Mouse (Mus musculus) forebrain, embryonic 10.5 days (tissue): ENCODE data around the gene Wdsub1. TPM values are rescaled to one million over a fixed set of nuclear protein-coding genes. Genes with fewer than 3 reads are reported as not detected.
A peak's percentile ranks its signal among the peaks of the same experiment; 100 is the strongest.

ENCODE experiments used
- DNase-seq: peaks from one replicate; pipeline ENCODE4 v3.0.0-alpha.2; 2017; ENCODE audit warnings: low spot score; ENCODE audit errors: extremely low spot score
- H3K27ac ChIP-seq: fragments of 300-500 bp; sonication (generic); 2 replicates; pipeline ENCODE4 v1.5.1; 2016; ENCODE audit warnings: mild to moderate bottlenecking
- H3K27me3 ChIP-seq: fragments of 300-500 bp; sonication (generic); 2 replicates; pipeline ENCODE4 v1.6.1; 2016; ENCODE audit warnings: mild to moderate bottlenecking; ENCODE audit not compliant: poor library complexity, severe bottlenecking
- H3K36me3 ChIP-seq: fragments of 300-500 bp; sonication (generic); replicated peaks from 2 replicates; pipeline ENCODE4 v1.6.1; 2016; ENCODE audit warnings: mild to moderate bottlenecking, moderate library complexity
- H3K4me1 ChIP-seq: fragments of 300-500 bp; sonication (generic); 2 replicates; pipeline ENCODE4 v1.6.1; 2016
- H3K4me3 ChIP-seq: fragments of 300-500 bp; sonication (generic); 2 replicates; pipeline ENCODE4 v1.5.1; 2016; ENCODE audit warnings: mild to moderate bottlenecking, moderate library complexity
- H3K9me3 ChIP-seq: fragments of 300-500 bp; sonication (generic); 2 replicates; pipeline ENCODE4 v1.6.1; 2016; ENCODE audit warnings: mild to moderate bottlenecking, moderate library complexity
- WGBS: fragments of 180-500 bp; shearing (Covaris S2); methylation state at CpG from one replicate; pipeline ENCODE4 v1.1.7; 2016; 5-methylcytosine and 5-hydroxymethylcytosine counted together
- polyA plus RNA-seq: library from polyadenylated mRNA; unstranded; fragments of >200 nt; fragmentation: Nextera tagmentation; extraction: Ambion mirVana; gene quantifications from 2 replicates; pipeline ENCODE4 v1.2.1, GENCODE M21; 2016

Gene Wdsub1
- polyA plus RNA-seq = 21.2 and 23.9 TPM in 2 replicates

DNA sequence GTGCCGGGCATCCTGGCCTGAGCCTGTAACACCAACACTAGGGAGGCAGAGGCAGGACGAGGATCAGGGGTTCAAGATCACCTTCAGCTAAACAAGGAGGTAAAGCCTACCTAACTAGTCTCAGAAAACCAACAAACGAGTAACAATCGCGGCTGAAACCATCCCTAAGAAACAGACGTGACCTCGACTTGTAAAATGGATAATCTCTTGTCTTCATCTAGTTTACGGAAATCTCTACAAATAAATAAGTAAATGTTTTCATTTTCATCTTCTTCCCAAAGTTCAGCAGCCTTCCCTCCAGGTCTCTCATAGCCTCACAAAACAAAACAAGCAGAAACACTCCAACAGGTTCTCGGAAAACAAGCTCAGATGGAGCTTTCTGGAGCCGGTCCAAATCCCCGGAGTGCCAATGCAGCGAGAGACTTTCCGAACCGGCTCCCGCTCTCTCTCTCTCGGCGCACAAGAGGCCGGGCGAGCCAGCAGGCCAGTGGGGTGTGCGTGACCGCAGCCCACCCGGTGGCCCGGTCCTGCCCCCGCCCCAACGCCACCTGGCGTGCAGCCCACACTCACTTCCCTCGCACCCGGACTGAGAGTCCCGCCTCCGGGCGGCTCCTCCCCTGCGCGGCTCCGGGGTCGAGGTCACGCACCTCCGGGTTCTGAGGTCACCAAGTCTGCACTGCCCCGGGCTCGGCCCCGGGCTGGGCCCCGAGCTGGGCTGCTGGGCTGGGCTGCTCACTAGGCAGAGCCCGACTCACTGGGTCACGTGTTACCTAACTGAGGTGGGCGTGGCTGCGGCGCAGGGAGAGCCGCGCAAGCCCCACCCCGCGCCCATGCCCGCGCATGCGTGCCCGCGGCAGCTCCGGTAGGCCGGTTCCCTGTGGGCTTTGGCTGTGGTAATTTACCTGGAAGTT lies at the start of gene Wdsub1:
TSS of gene Wdsub1 (minus strand) at position 761 of the 911 bp plus-strand sequence.
- Histone ChIP-seq H3K4me3 (peak within 1 kb of the TSS; percentile 64), H3K27ac (peak within 1 kb of the TSS; percentile 91), H3K36me3 (peaks cover 13% of the 10 kb centered on the region), H3K9me3 (peaks cover 12% of the 10 kb centered on the region; the same call in 1 of the 2 replicates), H3K4me1 (peaks cover 19% of the 10 kb centered on the region), H3K27me3 (no peaks in the 10 kb centered on the region)
- 6% methylated on average over 57 of the region's 57 CpGs for WGBS
- peak; percentile 89 for DNase-seq

DNA sequence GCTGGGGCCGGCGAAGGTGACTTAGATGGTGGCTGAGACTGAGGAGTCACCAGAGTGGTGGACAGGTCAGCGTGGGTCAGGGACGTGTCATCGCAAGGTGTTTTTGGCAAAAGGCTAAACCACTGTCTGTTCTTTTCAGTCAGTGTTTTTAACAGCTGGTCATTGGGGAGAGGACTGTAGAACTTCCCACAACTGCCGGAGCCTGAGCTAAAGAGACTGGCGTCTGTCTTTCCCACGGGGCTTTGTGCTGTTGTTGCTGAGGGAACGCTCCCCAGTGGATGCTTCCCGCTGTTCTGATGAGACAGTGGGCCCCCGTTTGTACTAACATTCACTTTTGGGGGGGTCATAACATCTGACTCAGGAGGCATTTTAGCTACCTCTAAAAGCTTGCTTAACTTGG lies 31.2 kb upstream of the Wdsub1 start:
- H3K36me3 ChIP-seq = peaks cover 93% of the 10 kb centered on the region
- H3K27ac ChIP-seq = no peak overlapping the region

DNA sequence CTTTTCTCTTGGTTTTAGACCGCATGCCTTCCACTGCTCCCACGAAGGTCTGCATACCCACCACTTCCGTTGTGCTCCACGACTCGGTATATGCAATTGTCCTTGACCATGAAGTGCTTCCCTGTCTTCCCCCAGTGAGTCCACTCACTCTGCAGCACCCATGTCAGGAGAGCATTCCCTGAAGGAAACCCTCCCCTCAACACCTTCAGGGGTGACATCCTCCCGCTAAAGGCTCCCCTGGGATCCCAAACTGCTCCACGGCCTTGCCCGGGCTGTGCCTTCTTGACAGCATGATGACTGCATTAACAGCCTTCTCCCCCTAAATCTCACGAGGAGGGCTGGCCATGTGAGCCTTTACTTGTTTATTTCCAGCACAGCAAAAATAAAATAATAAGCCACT lies 25.7 kb upstream of the Wdsub1 start:
- WGBS = 95% methylated on average over 9 of the region's 9 CpGs
- DNase-seq = no peak
- H3K36me3 ChIP-seq = peaks cover 81% of the 10 kb centered on the region

More for the DNA sequence above, 31.2 kb upstream of the Wdsub1 start:
- no peak for DNase-seq
- no peaks in the 10 kb centered on the region for H3K9me3 ChIP-seq
- no peaks in the 10 kb centered on the region for H3K27me3 ChIP-seq
- H3K4me3 ChIP-seq = no peak overlapping the region
- no peaks in the 10 kb centered on the region for H3K4me1 ChIP-seq
- WGBS = 88% methylated on average over 11 of the region's 11 CpGs

DNA sequence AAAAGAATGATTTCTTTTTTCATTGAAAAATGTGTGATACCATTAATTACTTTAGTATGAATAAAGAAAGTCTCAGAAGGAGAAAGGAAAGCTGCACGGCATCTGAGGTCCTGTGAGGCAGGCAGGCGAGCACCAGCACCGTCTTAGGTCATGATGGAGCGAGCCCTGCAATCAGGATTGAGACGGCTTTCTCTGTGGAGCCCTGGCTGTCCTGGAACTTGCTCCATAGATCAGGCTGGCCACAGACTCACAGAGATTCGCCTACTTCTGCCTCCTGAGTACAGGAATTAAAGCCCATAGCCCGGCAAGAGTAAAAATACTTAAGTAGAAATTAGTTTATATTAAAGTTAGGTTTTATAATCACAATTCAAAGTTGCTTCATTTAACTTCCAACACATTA lies 21.6 kb upstream of the Wdsub1 start:
- WGBS = 93% methylated on average over 7 of the region's 7 CpGs
- no peaks in the 10 kb centered on the region for H3K9me3 ChIP-seq
- no peak overlapping the region for H3K4me3 ChIP-seq
- H3K27ac ChIP-seq = no peak overlapping the region
- H3K36me3 ChIP-seq = peaks cover 79% of the 10 kb centered on the region
- no peaks in the 10 kb centered on the region for H3K27me3 ChIP-seq
- no peak for DNase-seq
- no peaks in the 10 kb centered on the region for H3K4me1 ChIP-seq

More for the DNA sequence above, 25.7 kb upstream of the Wdsub1 start:
- no peaks in the 10 kb centered on the region for H3K27me3 ChIP-seq
- no peak overlapping the region for H3K27ac ChIP-seq
- no peaks in the 10 kb centered on the region for H3K9me3 ChIP-seq
- H3K4me1 ChIP-seq = no peaks in the 10 kb centered on the region
- H3K4me3 ChIP-seq = no peak overlapping the region

DNA sequence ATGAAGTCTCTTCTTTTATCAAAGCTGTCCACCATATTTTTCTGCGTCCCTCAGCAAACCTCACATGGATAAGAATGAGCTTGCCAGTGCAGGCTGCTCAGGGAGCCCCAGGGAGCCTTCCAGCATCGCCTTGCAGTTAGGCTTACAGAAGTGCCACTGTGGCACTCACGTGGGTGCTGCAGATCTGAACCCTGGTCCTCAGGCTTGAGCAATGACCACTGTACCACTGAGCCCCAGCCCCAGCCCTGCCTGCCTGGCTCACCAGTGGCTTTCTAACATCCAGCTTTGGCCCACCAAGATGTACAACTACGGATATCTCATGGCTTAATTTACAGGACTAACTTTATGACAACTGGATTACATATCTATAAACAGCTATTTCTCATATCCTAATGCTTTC lies 16.3 kb upstream of the Wdsub1 start:
- H3K9me3 ChIP-seq = no peaks in the 10 kb centered on the region
- H3K27ac ChIP-seq = no peak overlapping the region
- DNase-seq = no peak
- no peaks in the 10 kb centered on the region for H3K4me1 ChIP-seq
- H3K27me3 ChIP-seq = no peaks in the 10 kb centered on the region
- WGBS = 82% methylated on average over 4 of the region's 4 CpGs
- no peak overlapping the region for H3K4me3 ChIP-seq
- H3K36me3 ChIP-seq = peaks cover 72% of the 10 kb centered on the region

DNA sequence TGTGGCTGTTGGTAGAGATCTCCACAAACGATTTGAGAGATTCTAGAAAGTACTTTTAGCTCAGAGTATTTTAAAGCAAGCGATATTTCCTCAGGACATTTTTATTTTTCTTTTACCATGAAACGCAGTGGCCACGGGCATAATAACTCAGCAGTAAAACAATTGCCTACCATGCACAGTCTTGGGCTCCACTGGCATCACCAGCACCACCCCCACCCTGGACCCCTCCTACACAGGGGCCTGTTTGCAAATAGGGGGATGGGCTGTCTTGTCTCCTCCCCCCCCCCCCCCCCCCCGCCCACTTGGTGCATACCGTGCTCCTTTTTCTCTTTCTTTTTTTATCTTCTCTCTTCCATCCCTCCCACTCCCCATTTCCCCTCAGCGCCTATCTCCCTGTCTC lies 15.7 kb upstream of the Wdsub1 start:
- no peak for DNase-seq
- H3K36me3 ChIP-seq = peaks cover 71% of the 10 kb centered on the region
- WGBS = 84% methylated on average over 6 of the region's 7 CpGs

DNA sequence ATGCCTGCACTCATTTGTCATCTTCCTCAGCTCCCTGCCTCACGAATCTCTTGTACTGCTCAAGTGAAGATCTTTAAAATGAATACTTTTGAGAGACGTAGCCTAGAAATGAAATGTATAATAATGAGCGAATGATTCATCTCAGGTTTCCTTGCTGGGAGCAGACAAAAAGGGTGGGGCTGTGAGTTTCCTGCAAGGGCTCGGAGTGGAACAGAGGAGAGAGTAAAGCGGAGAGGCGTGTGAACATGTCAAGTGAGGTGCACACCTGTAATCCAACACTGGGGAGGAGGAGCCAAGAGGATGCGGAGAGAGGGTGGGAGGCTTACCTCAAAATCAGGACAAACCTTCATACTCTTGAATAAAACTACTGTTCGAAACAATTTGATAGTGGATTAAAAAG lies 14.4 kb upstream of the Wdsub1 start:
- peaks cover 70% of the 10 kb centered on the region for H3K36me3 ChIP-seq
- H3K27me3 ChIP-seq = no peaks in the 10 kb centered on the region
- no peak overlapping the region for H3K27ac ChIP-seq
- no peak for DNase-seq
- H3K9me3 ChIP-seq = no peaks in the 10 kb centered on the region
- no peaks in the 10 kb centered on the region for H3K4me1 ChIP-seq
- no peak overlapping the region for H3K4me3 ChIP-seq
- 89% methylated on average over 8 of the region's 8 CpGs for WGBS

More for the DNA sequence above, 15.7 kb upstream of the Wdsub1 start:
- Histone ChIP-seq H3K27me3 (no peaks in the 10 kb centered on the region), H3K4me3 (no peak overlapping the region), H3K27ac (no peak overlapping the region), H3K9me3 (no peaks in the 10 kb centered on the region), H3K4me1 (no peaks in the 10 kb centered on the region)

DNA sequence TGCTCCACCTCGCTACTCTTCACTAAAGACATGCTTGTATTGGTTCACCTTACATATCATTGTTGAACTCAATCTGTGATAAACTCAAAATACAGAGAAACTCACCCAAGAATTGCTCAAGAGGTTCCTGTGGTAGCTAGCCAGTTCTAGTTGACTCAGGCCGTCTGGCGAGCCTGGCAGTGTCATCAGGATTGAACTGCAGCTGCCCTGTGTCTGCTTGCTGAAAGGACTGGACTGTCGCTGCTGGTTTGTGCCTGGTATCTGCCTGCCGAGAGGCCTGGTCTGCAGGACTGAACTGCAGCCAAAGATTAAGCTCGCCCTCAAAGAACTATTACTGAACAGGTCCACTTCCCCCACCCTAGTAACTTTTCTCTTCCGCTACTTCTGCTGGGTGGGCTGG lies 14.0 kb upstream of the Wdsub1 start:
- H3K4me3 ChIP-seq = no peak overlapping the region
- no peaks in the 10 kb centered on the region for H3K4me1 ChIP-seq
- no peak for DNase-seq
- H3K27me3 ChIP-seq = no peaks in the 10 kb centered on the region
- H3K27ac ChIP-seq = no peak overlapping the region
- H3K36me3 ChIP-seq = peaks cover 69% of the 10 kb centered on the region
- WGBS = 87% methylated on average over 7 of the region's 7 CpGs
- H3K9me3 ChIP-seq = no peaks in the 10 kb centered on the region

DNA sequence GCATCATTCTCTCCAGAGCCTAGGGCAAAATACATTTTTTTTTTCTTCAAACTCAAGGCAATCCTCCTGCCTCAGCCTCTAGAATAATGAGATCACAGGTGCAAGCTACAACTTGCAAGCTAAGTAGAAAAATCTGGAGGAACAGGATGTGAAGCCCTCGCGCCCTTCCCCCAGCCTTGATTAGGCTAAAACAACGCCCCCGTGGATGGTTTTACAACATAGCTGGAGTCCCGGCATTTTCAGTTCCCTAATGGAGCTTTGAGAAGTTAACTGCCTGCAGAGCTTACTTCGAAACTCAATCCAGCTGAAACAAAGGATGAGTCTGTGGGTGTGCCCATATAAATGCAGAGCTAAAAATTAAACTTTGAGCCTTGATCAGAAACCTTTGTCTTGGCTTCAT lies 7.3 kb upstream of the Wdsub1 start:
- Histone ChIP-seq H3K9me3 (no peaks in the 10 kb centered on the region), H3K4me1 (no peaks in the 10 kb centered on the region), H3K27me3 (no peaks in the 10 kb centered on the region), H3K36me3 (peaks cover 26% of the 10 kb centered on the region), H3K4me3 (no peak overlapping the region), H3K27ac (no peak overlapping the region)
- DNase-seq = no peak
- 89% methylated on average over 6 of the region's 6 CpGs for WGBS

DNA sequence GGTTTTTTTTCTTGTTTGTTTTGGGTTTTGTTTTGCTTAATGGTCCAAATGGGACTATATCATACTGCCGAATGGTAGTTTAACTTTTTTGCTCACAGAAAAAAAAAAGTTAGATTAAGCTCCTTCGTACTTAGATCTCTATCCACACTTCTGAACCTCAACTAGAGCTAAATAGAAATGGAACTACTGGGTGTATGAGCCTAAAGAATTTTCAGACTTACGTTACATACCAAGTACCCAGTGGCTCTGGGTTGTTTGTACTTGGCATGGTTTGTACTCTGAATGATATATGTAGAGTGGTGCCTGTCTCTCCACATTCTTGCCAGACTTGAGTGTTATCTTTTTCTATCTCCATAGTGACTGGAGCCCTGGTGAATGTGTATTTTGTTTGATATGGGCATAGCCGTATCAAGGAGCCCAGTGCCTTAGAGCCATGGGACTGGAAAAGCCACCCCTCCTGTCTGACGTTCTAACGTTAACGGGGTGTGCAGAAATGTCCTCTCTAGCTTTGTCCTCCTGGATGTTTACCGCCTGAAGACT lies 421 bp upstream of the Wdsub1 start:
- H3K4me3 ChIP-seq = peak overlapping the region; percentile 64
- H3K9me3 ChIP-seq = peaks cover 12% of the 10 kb centered on the region; the same call in 1 of the 2 replicates
- WGBS = 73% methylated on average over 8 of the region's 8 CpGs
- peak overlapping the region; percentile 91 for H3K27ac ChIP-seq
- no peak for DNase-seq
- H3K36me3 ChIP-seq = peaks cover 13% of the 10 kb centered on the region
- H3K4me1 ChIP-seq = peaks cover 19% of the 10 kb centered on the region
- H3K27me3 ChIP-seq = no peaks in the 10 kb centered on the region

DNA sequence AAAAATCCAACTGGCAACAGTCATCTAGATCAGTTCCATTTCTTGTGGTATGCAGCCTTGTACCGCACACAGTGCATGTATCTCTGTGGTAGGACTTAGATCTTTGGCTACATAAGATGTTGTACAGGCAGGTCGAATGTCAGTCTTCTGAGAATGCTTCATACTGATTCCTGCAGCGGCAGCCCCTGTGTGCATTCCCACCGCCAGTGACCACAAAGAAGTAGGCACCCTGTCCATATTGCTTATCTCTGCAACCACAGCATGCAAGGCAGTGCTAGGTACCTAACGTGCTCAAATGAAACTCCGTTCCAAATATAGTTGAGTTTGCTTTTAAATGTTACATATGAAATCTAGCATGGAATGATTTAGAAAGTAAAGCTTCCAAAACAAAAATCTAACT lies 987 bp downstream of the Wdsub1 start:
- Histone ChIP-seq H3K27me3 (no peaks in the 10 kb centered on the region), H3K27ac (peak overlapping the region; percentile 91; the same call in 1 of the 2 replicates), H3K9me3 (peaks cover 12% of the 10 kb centered on the region; the same call in 1 of the 2 replicates), H3K36me3 (peaks cover 13% of the 10 kb centered on the region), H3K4me1 (peaks cover 19% of the 10 kb centered on the region), H3K4me3 (peak overlapping the region; percentile 64)
- DNase-seq = no peak
- 85% methylated on average over 6 of the region's 6 CpGs for WGBS

DNA sequence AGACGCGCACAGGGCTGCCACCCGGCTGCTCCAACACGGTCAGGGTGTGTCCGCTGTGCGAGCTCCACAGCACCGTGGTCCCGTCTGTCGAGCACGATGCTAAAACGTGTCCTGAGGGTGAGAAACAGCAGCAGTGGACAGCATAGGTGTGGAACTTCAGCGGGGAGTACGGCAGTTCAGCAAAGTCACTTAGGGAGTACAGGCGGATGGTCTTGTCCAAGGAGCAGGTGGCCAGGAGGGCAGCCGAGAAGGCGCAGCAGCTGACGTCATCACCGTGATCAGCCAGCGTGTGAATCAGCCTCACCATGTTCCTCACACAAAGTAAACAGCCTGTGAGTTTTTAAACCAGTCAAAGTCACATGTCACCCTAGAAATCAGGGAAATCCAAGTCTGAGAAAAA lies 4.2 kb downstream of the Wdsub1 start:
- 80% methylated on average over 19 of the region's 19 CpGs for WGBS
- no peak for DNase-seq
- Histone ChIP-seq H3K27me3 (no peaks in the 10 kb centered on the region), H3K9me3 (peaks cover 12% of the 10 kb centered on the region; the same call in 1 of the 2 replicates), H3K36me3 (peaks cover 16% of the 10 kb centered on the region), H3K4me3 (no peak overlapping the region), H3K4me1 (peaks cover 23% of the 10 kb centered on the region), H3K27ac (no peak overlapping the region)

DNA sequence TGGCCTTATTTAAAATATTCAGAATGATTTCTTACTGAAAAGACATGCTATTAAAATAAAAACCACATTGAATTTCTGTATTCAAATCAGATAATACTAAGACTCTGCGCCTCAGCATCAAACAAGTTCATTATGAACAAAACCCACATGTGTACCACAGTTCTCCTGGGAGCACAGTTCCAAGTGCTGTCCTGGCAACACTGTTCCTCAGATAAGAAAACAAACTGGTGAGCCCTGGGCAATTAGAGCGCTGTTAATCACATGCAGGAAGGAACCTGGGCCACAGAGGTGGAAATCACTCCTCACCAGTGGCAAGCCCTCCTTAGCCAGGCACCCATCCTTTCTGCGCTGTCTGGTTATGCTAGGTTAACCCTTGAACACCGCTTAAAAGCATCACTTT lies 5.1 kb downstream of the Wdsub1 start:
- Histone ChIP-seq H3K4me1 (peaks cover 14% of the 10 kb centered on the region), H3K4me3 (no peak overlapping the region), H3K27ac (no peak overlapping the region), H3K27me3 (no peaks in the 10 kb centered on the region), H3K36me3 (peaks cover 19% of the 10 kb centered on the region), H3K9me3 (peaks cover 12% of the 10 kb centered on the region; the same call in 1 of the 2 replicates)
- 94% methylated on average over 4 of the region's 4 CpGs for WGBS
- DNase-seq = no peak
